Mouse (Mus musculus): ENCODE results near the gene Chfr. TPM values are rescaled to one million over a fixed set of nuclear protein-coding genes. Genes with fewer than 3 reads are reported as not detected.

Chfr gene
- total and polyA plus RNA-seq, 2 experiments from 2014 or later = 19.7 to 56.0 TPM

- H3K9ac ChIP-seq (replicated peaks; ENCODE audit: low read depth, low read length) = peak overlapping the region; percentile 76
- WGBS = 3% methylated on average over 18 of the region's 18 CpGs
- peak overlapping the region; percentile 81 for H3K4me3 ChIP-seq (ENCODE audit: low read depth, low read length)
- peak overlapping the region; percentile 75 for H3K27ac ChIP-seq (ENCODE audit: low read depth)
- H3K4me1 ChIP-seq (ENCODE audit: control insufficient read depth, insufficient read depth) = 0 out of 2 replicates have a peak, but pooled peaks cover 4% of the 10 kb centered on the region
- H3K9me3 ChIP-seq (replicated peaks; ENCODE audit: control insufficient read depth, low read length) = peaks cover 7% of the 10 kb centered on the region
- no peaks in the 10 kb centered on the region for H3K27me3 ChIP-seq (ENCODE audit: control insufficient read depth, insufficient read depth, low read length)
- TF ChIP-seq EP300 (IDR thresholded peaks at IDR 0.05; ENCODE audit: low read depth) (no peak), CTCF (IDR thresholded peaks at IDR 0.05; ENCODE audit: low read depth) (no peak)
- DNase-seq (ENCODE audit: low spot score) (no peak), ATAC-seq (ENCODE audit: insufficient read depth, low read depth) (no peak)
- H3K4me2 ChIP-seq (ENCODE audit: low read depth, low read length) = peak overlapping the region; percentile 82
- H3K36me3 ChIP-seq (replicated peaks; ENCODE audit: control insufficient read depth, insufficient read depth, low read length) = peaks cover 19% of the 10 kb centered on the region
Observed at GRCm38 (mm10) chr5:110136087-110136464, 434 bp downstream of the Chfr start.

- Histone ChIP-seq H3K4me3 (ENCODE audit: low read depth, low read length) (no peak overlapping the region), H3K27ac (ENCODE audit: low read depth) (no peak overlapping the region), H3K36me3 (replicated peaks; ENCODE audit: control insufficient read depth, insufficient read depth, low read length) (peaks cover 23% of the 10 kb centered on the region), H3K27me3 (ENCODE audit: control insufficient read depth, insufficient read depth, low read length) (no peaks in the 10 kb centered on the region), H3K4me1 (ENCODE audit: control insufficient read depth, insufficient read depth) (0 out of 2 replicates have a peak, but pooled peaks cover 4% of the 10 kb centered on the region), H3K9me3 (replicated peaks; ENCODE audit: control insufficient read depth, low read length) (peaks cover 7% of the 10 kb centered on the region; the same call in 1 of the 2 replicates), H3K9ac (replicated peaks; ENCODE audit: low read depth, low read length) (no peak overlapping the region), H3K4me2 (ENCODE audit: low read depth, low read length) (no peak overlapping the region)
- TF ChIP-seq CTCF (IDR thresholded peaks at IDR 0.05; ENCODE audit: low read depth) (no peak), EP300 (IDR thresholded peaks at IDR 0.05; ENCODE audit: low read depth) (no peak)
- 82% methylated on average over 3 of the region's 3 CpGs for WGBS
- ATAC-seq (ENCODE audit: insufficient read depth, low read depth) (no peak), DNase-seq (ENCODE audit: low spot score) (no peak)
Observed at GRCm38 (mm10) chr5:110137816-110138215, 2.2 kb downstream of the Chfr start.

GRCm38 (mm10) chr5:110139325-110139724 lies 3.7 kb downstream of the Chfr start:
- no peak overlapping the region for H3K9ac ChIP-seq (replicated peaks; ENCODE audit: low read depth, low read length)
- no peaks in the 10 kb centered on the region for H3K27me3 ChIP-seq (ENCODE audit: control insufficient read depth, insufficient read depth, low read length)
- H3K9me3 ChIP-seq (replicated peaks; ENCODE audit: control insufficient read depth, low read length) = no peaks in the 10 kb centered on the region
- DNase-seq (ENCODE audit: low spot score) (no peak), ATAC-seq (ENCODE audit: insufficient read depth, low read depth) (no peak)
- H3K4me1 ChIP-seq (ENCODE audit: control insufficient read depth, insufficient read depth) = 0 out of 2 replicates have a peak, but pooled peaks cover 4% of the 10 kb centered on the region
- TF ChIP-seq EP300 (IDR thresholded peaks at IDR 0.05; ENCODE audit: low read depth) (no peak), CTCF (IDR thresholded peaks at IDR 0.05; ENCODE audit: low read depth) (no peak)
- peaks cover 32% of the 10 kb centered on the region for H3K36me3 ChIP-seq (replicated peaks; ENCODE audit: control insufficient read depth, insufficient read depth, low read length)
- no peak overlapping the region for H3K4me3 ChIP-seq (ENCODE audit: low read depth, low read length)
- H3K4me2 ChIP-seq (ENCODE audit: low read depth, low read length) = no peak overlapping the region
- 92% methylated on average over 3 of the region's 3 CpGs for WGBS
- no peak overlapping the region for H3K27ac ChIP-seq (ENCODE audit: low read depth)

- H3K9me3 ChIP-seq (replicated peaks; ENCODE audit: control insufficient read depth, low read length) = no peaks in the 10 kb centered on the region
- H3K4me3 ChIP-seq (ENCODE audit: low read depth, low read length) = no peak overlapping the region
- H3K9ac ChIP-seq (replicated peaks; ENCODE audit: low read depth, low read length) = no peak overlapping the region
- H3K27me3 ChIP-seq (ENCODE audit: control insufficient read depth, insufficient read depth, low read length) = no peaks in the 10 kb centered on the region
- H3K4me2 ChIP-seq (ENCODE audit: low read depth, low read length) = no peak overlapping the region
- no peak overlapping the region for H3K27ac ChIP-seq (ENCODE audit: low read depth)
- H3K36me3 ChIP-seq (replicated peaks; ENCODE audit: control insufficient read depth, insufficient read depth, low read length) = peaks cover 43% of the 10 kb centered on the region
- WGBS = 80% methylated on average over 7 of the region's 7 CpGs
- H3K4me1 ChIP-seq (ENCODE audit: control insufficient read depth, insufficient read depth) = 0 out of 2 replicates have a peak, but pooled peaks cover 4% of the 10 kb centered on the region
- DNase-seq (ENCODE audit: low spot score) (no peak), ATAC-seq (ENCODE audit: insufficient read depth, low read depth) (no peak)
- no peak for TF ChIP-seq CTCF (IDR thresholded peaks at IDR 0.05; ENCODE audit: low read depth)
- TF ChIP-seq EP300 (IDR thresholded peaks at IDR 0.05; ENCODE audit: low read depth) = no peak
Observed at GRCm38 (mm10) chr5:110140424-110140823, 4.8 kb downstream of the Chfr start.

DNA sequence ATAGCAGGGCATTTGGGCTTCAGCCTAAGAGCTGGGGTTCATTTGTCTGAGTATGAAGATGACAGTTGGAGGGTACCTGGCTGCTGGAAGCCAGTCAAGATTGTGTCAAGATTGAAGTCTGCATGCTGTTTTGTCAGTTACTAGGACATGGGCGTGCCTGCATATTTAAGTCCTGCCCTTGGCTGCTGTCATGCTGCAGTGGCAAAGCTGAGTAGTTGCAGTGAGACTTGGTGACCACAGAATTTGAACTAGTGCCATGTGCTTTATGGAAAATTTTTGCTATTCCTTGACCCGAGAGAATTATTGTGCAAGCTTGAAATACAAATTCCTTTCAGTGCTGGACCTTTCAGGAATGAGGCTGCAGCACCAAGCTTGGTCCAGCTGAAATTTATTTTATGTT lies 6.7 kb downstream of the Chfr start:
- H3K27me3 ChIP-seq (ENCODE audit: control insufficient read depth, insufficient read depth, low read length) = no peaks in the 10 kb centered on the region
- TF ChIP-seq EP300 (IDR thresholded peaks at IDR 0.05; ENCODE audit: low read depth) (no peak), CTCF (IDR thresholded peaks at IDR 0.05; ENCODE audit: low read depth) (no peak)
- no peaks in the 10 kb centered on the region for H3K4me1 ChIP-seq (ENCODE audit: control insufficient read depth, insufficient read depth)
- peaks cover 59% of the 10 kb centered on the region for H3K36me3 ChIP-seq (replicated peaks; ENCODE audit: control insufficient read depth, insufficient read depth, low read length)
- no peak overlapping the region for H3K27ac ChIP-seq (ENCODE audit: low read depth)
- no peak overlapping the region for H3K9ac ChIP-seq (replicated peaks; ENCODE audit: low read depth, low read length)
- ATAC-seq (ENCODE audit: insufficient read depth, low read depth) = no peak
- H3K4me3 ChIP-seq (ENCODE audit: low read depth, low read length) = no peak overlapping the region
- no peaks in the 10 kb centered on the region for H3K9me3 ChIP-seq (replicated peaks; ENCODE audit: control insufficient read depth, low read length)
- no peak for DNase-seq (ENCODE audit: low spot score)
- 71% methylated on average over 2 of the region's 2 CpGs for WGBS
- H3K4me2 ChIP-seq (ENCODE audit: low read depth, low read length) = no peak overlapping the region

DNA sequence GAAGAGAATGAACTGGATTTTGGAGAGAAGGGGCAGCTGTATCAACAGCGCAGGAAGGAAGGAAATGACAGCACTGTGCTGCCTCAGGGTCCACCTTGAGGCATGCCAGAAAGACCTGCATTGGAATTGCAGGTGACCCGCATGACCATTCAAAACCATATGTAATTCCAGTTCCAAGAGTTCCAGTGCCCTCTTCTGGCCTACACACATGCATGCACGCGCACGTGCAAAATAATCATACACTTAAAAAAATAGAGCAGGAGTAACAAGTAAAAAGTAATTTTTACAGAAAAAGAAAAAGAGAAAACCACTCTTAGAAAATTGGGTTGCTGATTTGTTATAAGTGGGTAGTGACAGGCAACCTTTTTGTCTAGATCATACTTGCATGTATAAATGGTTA lies 7.4 kb downstream of the Chfr start:
- Histone ChIP-seq H3K9ac (replicated peaks; ENCODE audit: low read depth, low read length) (no peak overlapping the region), H3K27me3 (ENCODE audit: control insufficient read depth, insufficient read depth, low read length) (no peaks in the 10 kb centered on the region), H3K27ac (ENCODE audit: low read depth) (no peak overlapping the region), H3K4me3 (ENCODE audit: low read depth, low read length) (no peak overlapping the region), H3K4me1 (ENCODE audit: control insufficient read depth, insufficient read depth) (no peaks in the 10 kb centered on the region), H3K9me3 (replicated peaks; ENCODE audit: control insufficient read depth, low read length) (no peaks in the 10 kb centered on the region), H3K4me2 (ENCODE audit: low read depth, low read length) (no peak overlapping the region), H3K36me3 (replicated peaks; ENCODE audit: control insufficient read depth, insufficient read depth, low read length) (peaks cover 65% of the 10 kb centered on the region)
- DNase-seq (ENCODE audit: low spot score) = no peak
- ATAC-seq (ENCODE audit: insufficient read depth, low read depth) = no peak
- peak; percentile 44 for TF ChIP-seq CTCF (IDR thresholded peaks at IDR 0.05; ENCODE audit: low read depth)
- TF ChIP-seq EP300 (IDR thresholded peaks at IDR 0.05; ENCODE audit: low read depth) = no peak
- WGBS = 88% methylated on average over 5 of the region's 5 CpGs
